Mouse (Mus musculus) kidney, adult 9 months (tissue): ENCODE measurements around the gene Hand2.

Source experiments
- DNase-seq: peaks from one replicate; pipeline ENCODE4 v3.0.0; 2022

Hand2 gene

GRCm38 (mm10) chr8:57343731-57344315 is 23.0 kb downstream of the Hand2 start:
- DNase-seq = no peak

- DNase-seq = no peak
Observed at GRCm38 (mm10) chr8:57344956-57345870, 24.4 kb downstream of the Hand2 start.

GRCm38 (mm10) chr8:57346371-57346770 is 25.6 kb downstream of the Hand2 start:
- no peak for DNase-seq

GRCm38 (mm10) chr8:57347141-57347540 is 26.4 kb downstream of the Hand2 start:
- no peak for DNase-seq

- no peak for DNase-seq
Observed at GRCm38 (mm10) chr8:57348251-57348650, 27.5 kb downstream of the Hand2 start.

- DNase-seq = no peak
Observed at GRCm38 (mm10) chr8:57348866-57349520, 28.2 kb downstream of the Hand2 start.

- DNase-seq = no peak
Observed at GRCm38 (mm10) chr8:57351861-57352260, 31.1 kb downstream of the Hand2 start.

GRCm38 (mm10) chr8:57353346-57354305 is 32.8 kb downstream of the Hand2 start:
- DNase-seq = peak; percentile 35

GRCm38 (mm10) chr8:57354876-57355275 is 34.1 kb downstream of the Hand2 start:
- no peak for DNase-seq

GRCm38 (mm10) chr8:57356529-57357325 is 35.9 kb downstream of the Hand2 start:
- no peak for DNase-seq

GRCm38 (mm10) chr8:57360493-57360892 is 39.7 kb downstream of the Hand2 start:
- DNase-seq = no peak

GRCm38 (mm10) chr8:57361003-57361805 is 40.4 kb downstream of the Hand2 start:
- peak; percentile 44 for DNase-seq

- DNase-seq = peak; percentile 35
Observed at GRCm38 (mm10) chr8:57362881-57363280, 42.1 kb downstream of the Hand2 start.

GRCm38 (mm10) chr8:57374044-57374443 is 53.3 kb downstream of the Hand2 start:
- no peak for DNase-seq
